Mouse (Mus musculus) CH12.LX (cell line): ENCODE results near the gene Slc25a11. TPM values are rescaled to one million over a fixed set of nuclear protein-coding genes. Genes with fewer than 3 reads are reported as not detected.

ENCODE experiments used
- DNase-seq: peaks from one replicate; pipeline ENCODE4 v3.0.0-alpha.2; 2013; ENCODE audit errors: extremely low read depth
- H3K27ac ChIP-seq: 2 replicates; pipeline ENCODE4 v1.5.1; 2012; ENCODE audit warnings: low read depth, mild to moderate bottlenecking, control low read depth, moderate library complexity; ENCODE audit not compliant: insufficient read depth
- H3K27me3 ChIP-seq: replicated peaks from 2 replicates; pipeline ENCODE3; 2012; ENCODE audit warnings: inconsistent platforms
- H3K36me3 ChIP-seq, 2 experiments: replicated peaks in 1 of 2; 2 replicates each; pipeline versions ENCODE3 to v1.6.1; 2012; ENCODE audit warnings: inconsistent platforms in 1 of 2, low read length in 1 of 2, mild to moderate bottlenecking in 1 of 2, mixed read lengths in 1 of 2, moderate library complexity in 1 of 2; ENCODE audit not compliant: control insufficient read depth in 1 of 2, insufficient read depth in 1 of 2
- H3K4me1 ChIP-seq, 2 experiments: 2 replicates each; pipeline ENCODE4 v1.6.1; 2012; ENCODE audit warnings: inconsistent platforms in 1 of 2, moderate library complexity in 1 of 2; ENCODE audit not compliant: insufficient read depth in 2 of 2, control insufficient read depth in 1 of 2
- H3K4me2 ChIP-seq: 2 replicates; pipeline ENCODE4 v1.6.1; 2012; ENCODE audit warnings: low read depth, mild to moderate bottlenecking, control low read depth; ENCODE audit not compliant: poor library complexity, insufficient read depth, severe bottlenecking
- H3K4me3 ChIP-seq, 3 experiments: fragments of 150-350 bp in 1 of 3; sonication (generic) in 1 of 3; replicated peaks in 1 of 3; 2 replicates each; pipeline versions ENCODE3 to v1.5.1; 2011 to 2012; ENCODE audit warnings: low read depth in 2 of 3, low read length in 2 of 3, mild to moderate bottlenecking in 2 of 3, moderate library complexity in 2 of 3, control low read depth in 1 of 3, improper control_type of control experiment in 1 of 3, inconsistent platforms in 1 of 3, mixed read lengths in 1 of 3; ENCODE audit not compliant: poor library complexity in 1 of 3
- H3K79me2 ChIP-seq: replicated peaks from 2 replicates; pipeline ENCODE4 v1.6.1; 2012; ENCODE audit warnings: mild to moderate bottlenecking, moderate library complexity; ENCODE audit not compliant: control insufficient read depth, poor library complexity, insufficient read depth, severe bottlenecking; ENCODE audit errors: extremely low read depth
- H3K9ac ChIP-seq: 2 replicates; pipeline ENCODE4 v1.6.1; 2012; ENCODE audit warnings: low read depth, mild to moderate bottlenecking, control low read depth, moderate library complexity; ENCODE audit not compliant: insufficient read depth
- H3K9me3 ChIP-seq: replicated peaks from 2 replicates; pipeline ENCODE3; 2012; ENCODE audit warnings: low read length, inconsistent platforms, mixed read lengths
- BHLHE40 ChIP-seq: IDR thresholded peaks from 2 replicates; pipeline ENCODE4 v1.6.1; 2011; ENCODE audit warnings: mild to moderate bottlenecking, low read depth, low read length, improper control_type of control experiment
- ELF1 ChIP-seq: IDR thresholded peaks from 2 replicates; pipeline ENCODE4 v1.6.1; 2014; ENCODE audit warnings: low read depth, mild to moderate bottlenecking, inconsistent platforms, low read length, improper control_type of control experiment
- EP300 ChIP-seq: IDR thresholded peaks from 2 replicates; pipeline ENCODE4 v1.6.1; 2011; ENCODE audit warnings: low read length, improper control_type of control experiment
- HCFC1 ChIP-seq: IDR thresholded peaks from 2 replicates; pipeline ENCODE4 v1.6.1; 2012; ENCODE audit warnings: low read depth, mild to moderate bottlenecking, inconsistent platforms, low read length, improper control_type of control experiment
- KAT2A ChIP-seq: IDR thresholded peaks from 2 replicates; pipeline ENCODE4 v1.6.1; 2012; ENCODE audit warnings: low read length, improper control_type of control experiment, inconsistent platforms; ENCODE audit not compliant: insufficient replicate concordance
- MAFK ChIP-seq: IDR thresholded peaks from 2 replicates; pipeline ENCODE4 v1.6.1; 2011; ENCODE audit warnings: low read length, improper control_type of control experiment; ENCODE audit not compliant: insufficient replicate concordance
- MAX ChIP-seq: IDR thresholded peaks from 2 replicates; pipeline ENCODE4 v1.6.1; 2011; ENCODE audit warnings: low read length, improper control_type of control experiment
- MEF2A ChIP-seq: IDR thresholded peaks from 2 replicates; pipeline ENCODE4 v1.6.1; 2014; ENCODE audit warnings: low read depth, mild to moderate bottlenecking, inconsistent platforms, low read length, improper control_type of control experiment, borderline replicate concordance
- MXI1 ChIP-seq: IDR thresholded peaks from 2 replicates; pipeline ENCODE4 v1.6.1; 2011; ENCODE audit warnings: mild to moderate bottlenecking, low read depth, low read length, improper control_type of control experiment
- PAX5 ChIP-seq: IDR thresholded peaks from 2 replicates; pipeline ENCODE4 v1.6.1; 2012; ENCODE audit warnings: low read length, inconsistent platforms, mixed read lengths
- POLR2AphosphoS2 ChIP-seq: IDR thresholded peaks from 2 replicates; pipeline ENCODE4 v1.6.1; 2011; ENCODE audit warnings: low read depth, low read length, improper control_type of control experiment
- RAD21 ChIP-seq: IDR thresholded peaks from 2 replicates; pipeline ENCODE4 v1.6.1; 2011; ENCODE audit warnings: low read depth, mild to moderate bottlenecking, low read length, improper control_type of control experiment, moderate library complexity
- RCOR1 ChIP-seq: conservative IDR thresholded peaks from 2 replicates; pipeline ENCODE4 v1.6.1; 2012; ENCODE audit warnings: low read depth, mild to moderate bottlenecking, inconsistent platforms, low read length, improper control_type of control experiment
- SIN3A ChIP-seq: IDR thresholded peaks from 2 replicates; pipeline ENCODE4 v1.6.1; 2012; ENCODE audit warnings: low read length, improper control_type of control experiment, inconsistent platforms
- SMC3 ChIP-seq: IDR thresholded peaks from 2 replicates; pipeline ENCODE4 v1.6.1; 2011; ENCODE audit warnings: low read depth, low read length, improper control_type of control experiment
- TBP ChIP-seq: conservative IDR thresholded peaks from 2 replicates; pipeline ENCODE4 v1.6.1; 2011; ENCODE audit warnings: low read depth, low read length, improper control_type of control experiment
- ZC3H11A ChIP-seq: IDR thresholded peaks from 2 replicates; pipeline ENCODE4 v1.6.1; 2012; ENCODE audit warnings: low read depth, mild to moderate bottlenecking, inconsistent platforms, low read length, improper control_type of control experiment
- ZKSCAN1 ChIP-seq: IDR thresholded peaks from 2 replicates; pipeline ENCODE4 v1.6.1; 2012; ENCODE audit warnings: low read depth, inconsistent platforms, low read length, improper control_type of control experiment, borderline replicate concordance
- ZMIZ1 ChIP-seq: IDR thresholded peaks from 2 replicates; pipeline ENCODE4 v1.6.1; 2012; ENCODE audit warnings: low read depth, mild to moderate bottlenecking, inconsistent platforms, low read length, improper control_type of control experiment
- dilution Hi-C: fragments of 300-500 bp; cut with MboI; formaldehyde crosslinking; loops from 2 replicates; pipeline ENCODE4 v1.14.3; 2020; ENCODE audit warnings: low sequenced_read_pairs; ENCODE audit not compliant: extremely low pct_unique_long_range_greater_than_20kb, extremely low pct_ligation_motif_present
- in situ Hi-C: fragments of 300-500 bp; cut with MboI; formaldehyde crosslinking; loops from 3 replicates; pipeline ENCODE4 v1.14.3; 2019; ENCODE audit warnings: low sequenced_read_pairs, low pct_ligation_motif_present, low pct_unique_long_range_greater_than_20kb, mixed read lengths
- polyA plus RNA-seq: library from polyadenylated mRNA; unstranded; fragments of >175 nt; gene quantifications from 2 replicates; pipeline ENCODE4 v1.2.1, GENCODE M21; 2012; ENCODE audit warnings: low read depth; ENCODE audit not compliant: insufficient read length
- total RNA-seq, 2 experiments: library from RNA; depleted of rRNA; stranded (reverse); fragments of 300-350 nt in 1 of 2; fragments of >200 nt in 1 of 2; gene quantifications; 2 replicates each; pipeline ENCODE4 v1.2.3; 2012 to 2014

Slc25a11 gene
- total and polyA plus RNA-seq, 3 experiments = 99.0 to 135 (median 132) TPM

GRCm38 (mm10) chr11:70658521-70658920, 11.2 kb upstream of the Slc25a11 start:
- no peak overlapping the region for H3K9ac ChIP-seq
- DNase-seq = no peak
- dilution Hi-C loops = no loop called here

GRCm38 (mm10) chr11:70657991-70658390, 10.7 kb upstream of the Slc25a11 start:
- TF ChIP-seq SMC3 (no peak), RAD21 (no peak), MEF2A (no peak), ELF1 (no peak), MXI1 (no peak)
- TF ChIP-seq, all 38 proteins: peak for 0
- H3K9ac ChIP-seq = no peak overlapping the region
- peaks cover 14 to 46% of the 10 kb centered on the region in 2 experiments for H3K36me3 ChIP-seq
- no peak overlapping the region for H3K4me3 ChIP-seq
- in situ Hi-C loops (no loop called here), dilution Hi-C loops (no loop called here)
- no peaks in the 10 kb centered on the region for H3K9me3 ChIP-seq
- no peaks in the 10 kb centered on the region for H3K27me3 ChIP-seq
- H3K4me2 ChIP-seq = no peak overlapping the region
- peaks cover 14% of the 10 kb centered on the region for H3K79me2 ChIP-seq
- no peak for DNase-seq
- peaks cover 7 to 26% of the 10 kb centered on the region in 2 experiments for H3K4me1 ChIP-seq
- H3K27ac ChIP-seq = no peak overlapping the region

More at GRCm38 (mm10) chr11:70658521-70658920, 11.2 kb upstream of the Slc25a11 start:
- Histone ChIP-seq H3K79me2 (peaks cover 9% of the 10 kb centered on the region), H3K27me3 (no peaks in the 10 kb centered on the region), H3K4me2 (no peak overlapping the region), H3K36me3 (peaks cover 19 to 49% of the 10 kb centered on the region in 2 experiments), H3K4me3 (no peak overlapping the region), H3K4me1 (peaks cover 7 to 26% of the 10 kb centered on the region in 2 experiments), H3K9me3 (no peaks in the 10 kb centered on the region), H3K27ac (no peak overlapping the region)
- TF ChIP-seq ZMIZ1 (no peak), RCOR1 (no peak), PAX5 (no peak), POLR2AphosphoS2 (no peak), ZKSCAN1 (no peak), SIN3A (no peak), HCFC1 (no peak), MXI1 (no peak), MAX (no peak), BHLHE40 (no peak), MAFK (no peak), MEF2A (no peak), KAT2A (no peak), ZC3H11A (no peak), EP300 (no peak), TBP (no peak)
- in situ Hi-C loops = no loop called here
